Mouse (Mus musculus) forebrain, embryonic 15.5 days (tissue): ENCODE results near the gene Mcf2l. TPM values are rescaled to one million over a fixed set of nuclear protein-coding genes. Genes with fewer than 3 reads are reported as not detected.

Experiments used
- ATAC-seq: fragments of 200-750 bp; cut with Nextera tagmentation; replicated peaks from 2 replicates; pipeline ENCODE4 v1.8.0; 2017; ENCODE audit warnings: mild to moderate bottlenecking, moderate TSS enrichment, moderate library complexity
- H3K27ac ChIP-seq: fragments of 300-500 bp; sonication (generic); replicated peaks from 2 replicates; pipeline ENCODE4 v1.5.1; 2015; ENCODE audit warnings: mild to moderate bottlenecking, inconsistent platforms
- H3K27me3 ChIP-seq: fragments of 300-500 bp; sonication (generic); 2 replicates; pipeline ENCODE4 v1.6.1; 2015; ENCODE audit warnings: inconsistent platforms
- H3K36me3 ChIP-seq: fragments of 300-500 bp; sonication (generic); 2 replicates; pipeline ENCODE4 v1.6.1; 2015; ENCODE audit warnings: mild to moderate bottlenecking, inconsistent platforms
- H3K4me1 ChIP-seq: fragments of 300-500 bp; sonication (generic); 2 replicates; pipeline ENCODE4 v1.6.1; 2015; ENCODE audit warnings: inconsistent platforms
- H3K4me2 ChIP-seq: fragments of 300-500 bp; sonication (generic); replicated peaks from 2 replicates; pipeline ENCODE4 v1.6.1; 2015; ENCODE audit warnings: mild to moderate bottlenecking, inconsistent platforms
- H3K4me3 ChIP-seq: fragments of 300-500 bp; sonication (generic); 2 replicates; pipeline ENCODE4 v1.5.1; 2015; ENCODE audit warnings: mild to moderate bottlenecking, inconsistent platforms
- H3K9ac ChIP-seq: fragments of 300-500 bp; sonication (generic); replicated peaks from 2 replicates; pipeline ENCODE4 v1.6.1; 2015; ENCODE audit warnings: mild to moderate bottlenecking, inconsistent platforms
- H3K9me3 ChIP-seq: fragments of 300-500 bp; sonication (generic); 2 replicates; pipeline ENCODE4 v1.6.1; 2016; ENCODE audit warnings: inconsistent platforms
- WGBS: fragments of 180-500 bp; shearing (Covaris S2); methylation state at CpG from one replicate; pipeline ENCODE4 v1.1.7; 2015; ENCODE audit warnings: mixed read lengths; 5-methylcytosine and 5-hydroxymethylcytosine counted together
- polyA plus RNA-seq: library from polyadenylated mRNA; unstranded; fragments of >200 nt; fragmentation: Nextera tagmentation; extraction: Ambion mirVana; gene quantifications from 2 replicates; pipeline ENCODE4 v1.2.1, GENCODE M21; 2015

The Mcf2l gene
- polyA plus RNA-seq, 1 experiment from 2014 or later, result 139 TPM

DNA sequence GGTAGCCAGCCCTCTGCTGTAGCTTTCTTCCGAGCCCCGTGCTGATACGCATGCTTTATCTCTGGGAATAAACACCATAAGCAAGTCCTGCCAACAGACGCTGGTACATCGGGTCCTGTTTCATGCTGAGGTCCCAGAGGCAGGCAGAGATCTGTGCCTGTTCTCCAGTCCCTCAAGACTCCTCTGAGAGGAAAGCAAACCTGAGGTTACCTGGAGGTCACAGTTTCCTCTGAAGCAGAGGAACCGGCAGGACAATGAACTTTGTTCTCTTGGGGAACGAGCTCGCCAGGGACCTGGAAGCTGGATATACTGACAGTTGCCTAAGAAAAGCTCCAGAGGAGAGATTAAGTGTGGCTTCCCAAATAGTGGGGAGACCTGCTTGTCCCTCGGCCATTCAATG, 24.2 kb downstream of the Mcf2l start:
- Histone ChIP-seq H3K4me3 (no peak overlapping the region), H3K9ac (no peak overlapping the region), H3K27me3 (no peaks in the 10 kb centered on the region), H3K27ac (no peak overlapping the region), H3K9me3 (no peaks in the 10 kb centered on the region), H3K4me2 (no peak overlapping the region), H3K36me3 (no peaks in the 10 kb centered on the region), H3K4me1 (no peaks in the 10 kb centered on the region)
- ATAC-seq, result no peak
- 79% methylated on average over 9 of the region's 9 CpGs for WGBS

- no peak for ATAC-seq
- Histone ChIP-seq H3K27me3 (no peaks in the 10 kb centered on the region), H3K27ac (0 out of 2 replicates have a peak overlapping the region, but pooled peaks have one; percentile 31), H3K9ac (no peak overlapping the region), H3K36me3 (no peaks in the 10 kb centered on the region), H3K4me3 (no peak overlapping the region), H3K4me1 (no peaks in the 10 kb centered on the region), H3K4me2 (no peak overlapping the region), H3K9me3 (no peaks in the 10 kb centered on the region)
- 90% methylated on average over 13 of the region's 13 CpGs for WGBS
Observed at GRCm38 (mm10) chr8:12903790-12904415, 30.3 kb downstream of the Mcf2l start.

DNA sequence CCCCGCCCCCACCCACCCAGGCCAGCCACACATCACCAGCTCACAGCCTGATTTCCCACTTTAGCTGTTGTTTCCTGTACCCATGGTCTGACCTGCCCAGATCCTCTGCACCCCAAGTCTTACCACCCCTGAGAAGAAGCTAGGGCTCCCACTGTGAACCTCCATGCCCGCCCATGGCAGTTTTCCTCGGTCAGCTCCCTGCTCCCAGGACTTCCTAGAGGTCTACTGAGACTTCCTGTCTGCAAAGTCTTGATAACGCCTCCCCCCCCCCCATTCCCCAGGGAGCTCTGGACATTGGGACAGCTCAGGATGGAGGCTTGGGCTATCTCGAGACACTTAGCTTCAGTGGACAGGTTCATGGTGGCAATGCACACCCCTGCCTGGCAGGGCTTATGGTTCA, 31.5 kb downstream of the Mcf2l start:
- no peak for ATAC-seq
- Histone ChIP-seq H3K27ac (no peak overlapping the region), H3K9me3 (no peaks in the 10 kb centered on the region), H3K36me3 (no peaks in the 10 kb centered on the region), H3K4me1 (no peaks in the 10 kb centered on the region), H3K4me3 (no peak overlapping the region), H3K27me3 (no peaks in the 10 kb centered on the region), H3K9ac (no peak overlapping the region), H3K4me2 (no peak overlapping the region)
- 92% methylated on average over 5 of the region's 5 CpGs for WGBS

DNA sequence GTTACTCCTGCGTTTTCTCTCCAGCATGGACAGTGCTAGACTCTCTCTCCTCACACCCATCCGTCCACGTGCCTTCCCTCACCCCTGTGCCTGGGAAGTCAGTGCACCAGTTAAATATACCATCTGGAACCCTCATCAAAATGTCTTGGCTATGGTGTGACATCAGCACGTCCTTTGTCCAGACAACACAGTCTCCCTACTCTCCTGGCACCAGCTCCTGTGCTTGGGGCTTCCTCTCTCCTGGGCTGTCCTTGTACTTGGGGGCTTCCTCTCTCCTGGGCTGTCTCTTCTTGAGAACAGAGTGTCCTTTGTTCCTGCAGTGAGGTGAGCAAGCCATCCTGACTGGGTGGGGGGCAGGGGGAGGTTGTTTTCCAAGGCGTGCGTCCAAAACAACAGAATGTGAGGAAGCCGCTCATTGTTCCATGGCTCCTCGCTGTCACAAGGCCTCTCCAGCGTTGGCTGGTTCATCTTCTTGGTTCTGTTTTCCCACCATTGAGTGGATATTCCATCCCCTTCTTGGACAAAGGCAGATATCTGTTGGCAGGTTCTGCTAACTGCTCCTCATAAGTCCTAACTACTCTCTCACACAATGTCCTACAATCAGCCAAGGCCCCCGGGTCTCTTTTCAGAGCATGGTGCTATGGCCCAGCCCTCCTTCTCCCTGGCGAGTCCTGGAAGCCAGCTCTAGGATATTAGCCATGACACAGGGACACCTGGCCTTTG, 32.2 kb downstream of the Mcf2l start:
- ATAC-seq, result no peak
- Histone ChIP-seq H3K27me3 (no peaks in the 10 kb centered on the region), H3K27ac (no peak overlapping the region), H3K4me1 (no peaks in the 10 kb centered on the region), H3K4me2 (no peak overlapping the region), H3K9me3 (no peaks in the 10 kb centered on the region), H3K36me3 (no peaks in the 10 kb centered on the region), H3K9ac (no peak overlapping the region), H3K4me3 (no peak overlapping the region)
- 73% methylated on average over 11 of the region's 11 CpGs for WGBS

- H3K4me1 ChIP-seq, result no peaks in the 10 kb centered on the region
- no peak for ATAC-seq
- WGBS, result 76% methylated on average over 5 of the region's 5 CpGs
- no peak overlapping the region for H3K27ac ChIP-seq
- H3K4me2 ChIP-seq, result no peak overlapping the region
- no peak overlapping the region for H3K4me3 ChIP-seq
- no peaks in the 10 kb centered on the region for H3K27me3 ChIP-seq
- no peak overlapping the region for H3K9ac ChIP-seq
- no peaks in the 10 kb centered on the region for H3K9me3 ChIP-seq
- H3K36me3 ChIP-seq, result no peaks in the 10 kb centered on the region
Observed at GRCm38 (mm10) chr8:12906597-12906996, 33.0 kb downstream of the Mcf2l start.

GRCm38 (mm10) chr8:12907730-12908129, 34.1 kb downstream of the Mcf2l start:
- Histone ChIP-seq H3K36me3 (no peaks in the 10 kb centered on the region), H3K4me1 (no peaks in the 10 kb centered on the region), H3K4me3 (no peak overlapping the region), H3K4me2 (no peak overlapping the region), H3K9me3 (no peaks in the 10 kb centered on the region), H3K9ac (no peak overlapping the region), H3K27me3 (no peaks in the 10 kb centered on the region), H3K27ac (no peak overlapping the region)
- ATAC-seq, result no peak
- WGBS, result 93% methylated on average over 4 of the region's 4 CpGs

- H3K4me1 ChIP-seq, result peaks cover 17% of the 10 kb centered on the region
- WGBS, result 9% methylated on average over 5 of the region's 5 CpGs
- H3K4me2 ChIP-seq, result no peak overlapping the region
- no peaks in the 10 kb centered on the region for H3K36me3 ChIP-seq
- no peaks in the 10 kb centered on the region for H3K27me3 ChIP-seq
- no peak overlapping the region for H3K4me3 ChIP-seq
- no peak overlapping the region for H3K27ac ChIP-seq
- no peak overlapping the region for H3K9ac ChIP-seq
- ATAC-seq, result no peak
- H3K9me3 ChIP-seq, result no peaks in the 10 kb centered on the region
Observed at GRCm38 (mm10) chr8:12912011-12912410, 38.4 kb downstream of the Mcf2l start.

GRCm38 (mm10) chr8:12915187-12916006, 41.8 kb downstream of the Mcf2l start:
- Histone ChIP-seq H3K36me3 (no peaks in the 10 kb centered on the region), H3K4me1 (peaks cover 47% of the 10 kb centered on the region), H3K9ac (peak overlapping the region; percentile 63), H3K9me3 (no peaks in the 10 kb centered on the region), H3K4me3 (peak overlapping the region; percentile 55), H3K27me3 (no peaks in the 10 kb centered on the region), H3K4me2 (peak overlapping the region; percentile 91), H3K27ac (peak overlapping the region; percentile 79)
- ATAC-seq, result peak; percentile 87
- 13% methylated on average over 42 of the region's 42 CpGs for WGBS

DNA sequence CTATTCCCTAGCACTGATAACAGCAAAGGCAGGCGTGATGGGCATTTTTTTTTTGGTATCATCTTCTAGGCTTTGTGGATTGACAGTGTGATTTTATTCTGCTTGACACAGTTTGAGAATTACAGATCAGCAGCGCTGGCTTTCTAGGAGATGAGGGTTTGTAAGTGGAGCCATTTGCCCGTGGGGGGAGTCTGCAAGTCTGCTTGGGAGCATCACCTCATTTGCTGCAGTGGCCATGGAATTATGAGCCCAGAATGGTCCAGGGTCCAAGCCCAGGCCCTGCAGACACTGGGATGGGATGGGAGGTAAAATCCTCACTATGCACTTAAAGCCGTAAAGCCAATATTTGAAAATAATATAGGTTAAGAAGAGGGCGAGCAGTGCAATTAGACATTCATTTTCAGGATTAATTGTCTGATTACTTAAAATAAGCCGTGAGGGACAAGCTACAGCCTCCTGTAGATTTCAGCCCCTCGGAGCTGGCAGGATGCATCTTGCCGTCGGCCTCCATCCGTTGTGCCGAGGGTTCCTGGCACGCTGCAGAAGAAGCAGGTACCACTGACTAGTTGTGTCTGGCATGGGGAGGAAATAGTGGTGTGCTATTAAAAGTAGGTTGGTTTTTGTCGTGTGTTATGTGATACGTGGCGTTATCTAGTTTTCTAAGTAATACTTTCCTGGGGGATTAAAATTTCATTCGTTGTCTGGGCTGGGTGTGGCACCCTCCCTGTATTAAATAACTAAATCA, 42.7 kb downstream of the Mcf2l start:
- Histone ChIP-seq H3K36me3 (no peaks in the 10 kb centered on the region), H3K9ac (peak overlapping the region; percentile 63), H3K9me3 (no peaks in the 10 kb centered on the region), H3K4me3 (peak overlapping the region; percentile 55), H3K4me1 (peaks cover 49% of the 10 kb centered on the region), H3K27me3 (no peaks in the 10 kb centered on the region), H3K4me2 (peak overlapping the region; percentile 91), H3K27ac (peak overlapping the region; percentile 79)
- ATAC-seq, result peak; percentile 25; the same call in 1 of the 2 replicates
- WGBS, result 57% methylated on average over 16 of the region's 16 CpGs

DNA sequence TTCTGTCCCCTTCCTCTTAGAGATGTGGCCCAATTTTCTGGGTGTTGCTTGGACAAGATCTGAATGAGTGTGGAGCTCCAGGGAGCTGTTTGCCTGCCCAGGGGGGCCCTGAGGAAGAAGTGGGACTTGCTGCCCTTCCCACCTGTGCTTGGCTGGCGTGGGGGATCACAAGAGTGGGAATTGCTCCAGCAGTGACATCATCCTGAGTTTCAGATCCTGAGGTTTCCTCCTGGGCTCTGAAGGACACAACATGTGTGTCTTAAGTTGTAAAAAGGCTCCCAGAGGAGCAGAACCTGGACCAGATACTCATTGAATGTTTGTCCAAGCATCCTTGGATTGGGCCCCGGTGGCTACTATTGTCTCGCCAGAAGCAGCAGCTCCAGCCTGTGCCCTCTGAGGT, 43.4 kb downstream of the Mcf2l start:
- WGBS, result 72% methylated on average over 3 of the region's 3 CpGs

GRCm38 (mm10) chr8:12917831-12918230, 44.2 kb downstream of the Mcf2l start:
- Histone ChIP-seq H3K4me3 (peak overlapping the region; percentile 55), H3K27ac (no peak overlapping the region), H3K4me1 (peaks cover 49% of the 10 kb centered on the region), H3K9me3 (no peaks in the 10 kb centered on the region), H3K36me3 (no peaks in the 10 kb centered on the region), H3K4me2 (peak overlapping the region; percentile 91), H3K9ac (0 out of 2 replicates have a peak overlapping the region, but pooled peaks have one; percentile 63), H3K27me3 (no peaks in the 10 kb centered on the region)
- WGBS, result 92% methylated on average over 4 of the region's 4 CpGs
- no peak for ATAC-seq

More for the DNA sequence above, 43.4 kb downstream of the Mcf2l start:
- peak overlapping the region; percentile 91 for H3K4me2 ChIP-seq
- no peaks in the 10 kb centered on the region for H3K36me3 ChIP-seq
- H3K27ac ChIP-seq, result peak overlapping the region; percentile 79; the same call in 1 of the 2 replicates
- no peak for ATAC-seq
- no peaks in the 10 kb centered on the region for H3K9me3 ChIP-seq
- peak overlapping the region; percentile 63 for H3K9ac ChIP-seq
- peaks cover 49% of the 10 kb centered on the region for H3K4me1 ChIP-seq
- H3K27me3 ChIP-seq, result no peaks in the 10 kb centered on the region
- peak overlapping the region; percentile 55 for H3K4me3 ChIP-seq
